Mouse (Mus musculus) MEL (cell line): ENCODE results near the gene Lztfl1. TPM values are rescaled to one million over a fixed set of nuclear protein-coding genes. Genes with fewer than 3 reads are reported as not detected.

Source experiments
- DNase-seq: peaks from one replicate; pipeline ENCODE4 v3.0.0; 2011; ENCODE audit warnings: low read depth, low spot score
- H3K27ac ChIP-seq: 2 replicates; pipeline ENCODE4 v1.5.1; 2012; ENCODE audit warnings: low read depth, mild to moderate bottlenecking, control low read depth, low read length, moderate library complexity; ENCODE audit not compliant: control insufficient read depth
- H3K27me3 ChIP-seq, 2 experiments: fragments of 150-350 bp in 1 of 2; sonication (generic) in 1 of 2; 2 replicates each; pipeline ENCODE4 v1.6.1; 2012; ENCODE audit warnings: low read length in 2 of 2, mild to moderate bottlenecking in 2 of 2, improper control_type of control experiment in 1 of 2, moderate library complexity in 1 of 2; ENCODE audit not compliant: insufficient read depth in 2 of 2, control insufficient read depth in 1 of 2
- H3K36me3 ChIP-seq, 2 experiments: 2 replicates each; pipeline ENCODE4 v1.6.1; 2012 to 2014; ENCODE audit warnings: low read length in 2 of 2, improper control_type of control experiment in 1 of 2, inconsistent platforms in 1 of 2, mild to moderate bottlenecking in 1 of 2; ENCODE audit not compliant: insufficient read depth in 2 of 2, control insufficient read depth in 1 of 2
- H3K4me1 ChIP-seq, 2 experiments: fragments of 150-350 bp in 1 of 2; sonication (generic) in 1 of 2; 2 replicates each; pipeline ENCODE4 v1.6.1; 2012; ENCODE audit warnings: low read length in 2 of 2, improper control_type of control experiment in 1 of 2, mild to moderate bottlenecking in 1 of 2; ENCODE audit not compliant: insufficient read depth in 2 of 2, control insufficient read depth in 1 of 2
- H3K4me3 ChIP-seq, 2 experiments: fragments of 150-350 bp in 1 of 2; sonication (generic) in 1 of 2; 2 replicates each; pipeline ENCODE4 v1.5.1; 2012; ENCODE audit warnings: low read depth in 2 of 2, low read length in 2 of 2, mild to moderate bottlenecking in 2 of 2, moderate library complexity in 2 of 2, control low read depth in 1 of 2, improper control_type of control experiment in 1 of 2; ENCODE audit not compliant: control insufficient read depth in 1 of 2, insufficient read depth in 1 of 2
- H3K79me2 ChIP-seq: 2 replicates; pipeline ENCODE4 v1.6.1; 2012; ENCODE audit warnings: mild to moderate bottlenecking, low read length, moderate library complexity; ENCODE audit not compliant: control insufficient read depth, poor library complexity, insufficient read depth
- H3K9ac ChIP-seq: 2 replicates; pipeline ENCODE4 v1.6.1; 2012; ENCODE audit warnings: low read depth, mild to moderate bottlenecking, control low read depth, low read length, moderate library complexity; ENCODE audit not compliant: control insufficient read depth, poor library complexity, severe bottlenecking
- H3K9me3 ChIP-seq: fragments of 150-350 bp; sonication (generic); replicated peaks from 2 replicates; pipeline ENCODE4 v1.6.1; 2012; ENCODE audit warnings: mild to moderate bottlenecking, low read length, improper control_type of control experiment, moderate library complexity; ENCODE audit not compliant: insufficient read depth
- BHLHE40 ChIP-seq: IDR thresholded peaks from 2 replicates; pipeline ENCODE4 v1.6.1; 2012; ENCODE audit warnings: low read depth, mild to moderate bottlenecking, inconsistent platforms, low read length, improper control_type of control experiment, borderline replicate concordance
- CHD1 ChIP-seq: IDR thresholded peaks from 2 replicates; pipeline ENCODE4 v1.6.1; 2012; ENCODE audit warnings: low read depth, mild to moderate bottlenecking, inconsistent platforms, low read length, improper control_type of control experiment
- CHD2 ChIP-seq: IDR thresholded peaks from 2 replicates; pipeline ENCODE4 v1.6.1; 2011; ENCODE audit warnings: low read length, improper control_type of control experiment
- ELF1 ChIP-seq: IDR thresholded peaks from 2 replicates; pipeline ENCODE4 v1.6.1; 2014; ENCODE audit warnings: low read depth, mild to moderate bottlenecking, inconsistent platforms, low read length, improper control_type of control experiment, moderate library complexity
- ETS1 ChIP-seq: IDR thresholded peaks from 2 replicates; pipeline ENCODE4 v1.6.1; 2012; ENCODE audit warnings: low read depth, mild to moderate bottlenecking, inconsistent platforms, low read length, improper control_type of control experiment, moderate library complexity
- GABPA ChIP-seq: IDR thresholded peaks from 2 replicates; pipeline ENCODE4 v1.6.1; 2012; ENCODE audit warnings: low read depth, mild to moderate bottlenecking, inconsistent platforms, low read length, improper control_type of control experiment, moderate library complexity
- MAX ChIP-seq: IDR thresholded peaks from 2 replicates; pipeline ENCODE4 v1.6.1; 2011; ENCODE audit warnings: low read length, improper control_type of control experiment
- MXI1 ChIP-seq: IDR thresholded peaks from 2 replicates; pipeline ENCODE4 v1.6.1; 2011; ENCODE audit warnings: mild to moderate bottlenecking, low read depth, low read length, improper control_type of control experiment
- MYC ChIP-seq: IDR thresholded peaks from 2 replicates; pipeline ENCODE4 v1.6.1; 2011; ENCODE audit warnings: low read depth, mild to moderate bottlenecking, low read length, improper control_type of control experiment, moderate library complexity
- NELFE ChIP-seq: IDR thresholded peaks from 2 replicates; pipeline ENCODE4 v1.6.1; 2011; ENCODE audit warnings: low read depth, low read length, improper control_type of control experiment
- NRF1 ChIP-seq: IDR thresholded peaks from 2 replicates; pipeline ENCODE4 v1.6.1; 2014; ENCODE audit warnings: low read depth, mild to moderate bottlenecking, inconsistent platforms, low read length, improper control_type of control experiment, moderate library complexity; ENCODE audit not compliant: poor library complexity, insufficient read depth, severe bottlenecking
- POLR2A ChIP-seq, 2 experiments: IDR thresholded peaks; 2 replicates each; pipeline ENCODE4 v1.6.1; 2011 to 2012; ENCODE audit warnings: low read length in 2 of 2, mild to moderate bottlenecking in 2 of 2, control low read depth in 1 of 2, improper control_type of control experiment in 1 of 2, low read depth in 1 of 2, moderate library complexity in 1 of 2; ENCODE audit not compliant: control insufficient read depth in 1 of 2, insufficient read depth in 1 of 2, poor library complexity in 1 of 2
- RAD21 ChIP-seq: IDR thresholded peaks from 2 replicates; pipeline ENCODE4 v1.6.1; 2011; ENCODE audit warnings: mild to moderate bottlenecking, low read depth, low read length, improper control_type of control experiment
- TAL1 ChIP-seq: IDR thresholded peaks from 2 replicates; pipeline ENCODE4 v1.6.1; 2012; ENCODE audit warnings: mild to moderate bottlenecking, inconsistent platforms, low read length, moderate library complexity, mixed read lengths
- TCF12 ChIP-seq: IDR thresholded peaks from 2 replicates; pipeline ENCODE4 v1.6.1; 2014; ENCODE audit warnings: low read depth, mild to moderate bottlenecking, inconsistent platforms, low read length, improper control_type of control experiment, moderate library complexity
- USF2 ChIP-seq, 2 experiments: IDR thresholded peaks; 2 replicates each; pipeline ENCODE4 v1.6.1; 2011 to 2012; ENCODE audit warnings: improper control_type of control experiment in 2 of 2, low read length in 2 of 2, borderline replicate concordance in 1 of 2, inconsistent platforms in 1 of 2, low read depth in 1 of 2, mild to moderate bottlenecking in 1 of 2; ENCODE audit not compliant: insufficient read depth in 1 of 2
- ZKSCAN1 ChIP-seq: IDR thresholded peaks from 2 replicates; pipeline ENCODE4 v1.6.1; 2012; ENCODE audit warnings: low read depth, mild to moderate bottlenecking, inconsistent platforms, low read length, improper control_type of control experiment, moderate library complexity
- ZMIZ1 ChIP-seq: IDR thresholded peaks from 2 replicates; pipeline ENCODE4 v1.6.1; 2012; ENCODE audit warnings: low read depth, mild to moderate bottlenecking, inconsistent platforms, low read length, improper control_type of control experiment, moderate library complexity
- polyA plus RNA-seq, 2 experiments: library from polyadenylated mRNA; stranded (reverse) in 1 of 2; unstranded in 1 of 2; fragments of >175 nt in 1 of 2; fragments of >200 nt in 1 of 2; gene quantifications; 2 replicates each; pipeline versions ENCODE4 v1.2.1 to v1.2.4; 2012; ENCODE audit warnings: low replicate concordance in 2 of 2, low read depth in 1 of 2; ENCODE audit not compliant: insufficient read length in 2 of 2, insufficient read depth in 1 of 2, missing spikeins in 1 of 2
- total RNA-seq: library from RNA; depleted of rRNA; stranded (reverse); fragments of 300-350 nt; gene quantifications from 2 replicates; pipeline ENCODE4 v1.2.3, GENCODE M21; 2012

Gene Lztfl1
- total and polyA plus RNA-seq, 3 experiments, result 17.1 to 408 (median 18.1) TPM

GRCm38 (mm10) chr9:123731271-123731670, 13.8 kb upstream of the Lztfl1 start:
- Histone ChIP-seq H3K79me2 (no peaks in the 10 kb centered on the region), H3K27ac (no peak overlapping the region), H3K4me3 (no peak overlapping the region), H3K36me3 (no peaks in the 10 kb centered on the region), H3K9ac (no peak overlapping the region), H3K27me3 (peaks cover 1 to 2% of the 10 kb centered on the region in 2 experiments; a peak in 3 of 4 replicates), H3K4me1 (no peaks in the 10 kb centered on the region), H3K9me3 (no peaks in the 10 kb centered on the region)
- TF ChIP-seq GABPA (no peak), MYC (no peak), ZMIZ1 (no peak), RAD21 (no peak), MAX (no peak), NRF1 (no peak), POLR2A (IDR thresholded peaks at IDR 0.05; ENCODE audit: control insufficient read depth in 1 of 2, insufficient read depth in 1 of 2, low read depth in 1 of 2, low read length in 2 of 2, poor library complexity in 1 of 2) (no peak), ELF1 (no peak)
- no peak for DNase-seq

DNA sequence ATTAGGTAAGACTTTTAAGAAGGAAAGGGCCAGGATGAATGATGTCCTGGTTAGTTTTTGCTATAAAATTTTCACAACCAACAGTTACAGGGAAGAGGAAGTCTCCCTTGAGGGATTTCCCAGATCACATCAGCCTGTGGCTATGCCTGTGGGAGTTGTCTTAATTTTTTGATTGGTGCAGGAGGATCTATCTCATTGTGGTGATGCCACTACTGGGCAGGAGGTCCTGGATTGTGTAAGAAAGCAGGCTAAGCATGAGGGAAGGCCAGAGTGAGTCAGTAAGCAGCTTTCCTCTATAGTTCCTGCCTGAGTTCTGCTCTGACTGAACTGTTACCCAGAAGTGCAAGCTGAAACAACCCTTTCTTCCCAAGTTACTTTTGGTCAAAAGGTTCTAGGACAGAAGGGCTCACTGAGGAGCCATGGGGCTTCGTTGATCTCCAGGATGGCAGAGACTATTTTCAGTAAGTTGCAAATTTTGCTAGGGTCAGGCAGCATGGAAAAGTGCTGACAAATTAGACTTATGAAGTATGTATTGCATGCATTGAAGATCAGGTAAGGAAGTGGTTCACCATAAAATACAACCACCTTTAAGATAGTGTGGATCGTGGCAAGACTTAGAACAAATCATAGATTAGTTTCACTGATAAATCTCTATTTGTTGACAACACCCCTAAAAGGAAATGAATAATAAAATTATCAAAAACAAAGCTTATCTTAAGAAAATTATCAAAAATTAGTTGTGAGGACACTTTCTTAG, 5.4 kb upstream of the Lztfl1 start:
- no peak overlapping the region for H3K27ac ChIP-seq
- no peaks in the 10 kb centered on the region for H3K79me2 ChIP-seq
- H3K4me1 ChIP-seq, result peaks cover 5 to 10% of the 10 kb centered on the region in 2 experiments

GRCm38 (mm10) chr9:123716301-123716700, 1.2 kb downstream of the Lztfl1 start:
- Histone ChIP-seq H3K79me2 (no peaks in the 10 kb centered on the region), H3K4me1 (peaks cover 3 to 8% of the 10 kb centered on the region in 2 experiments; a peak in 3 of 4 replicates), H3K36me3 (peaks cover 0 to 8% of the 10 kb centered on the region in 2 experiments; a peak in 3 of 4 replicates), H3K27ac (no peak overlapping the region), H3K9ac (no peak overlapping the region), H3K9me3 (no peaks in the 10 kb centered on the region), H3K4me3 (peak overlapping the region in 1 of 2 experiments; percentile 80; a peak in 1 of 4 replicates), H3K27me3 (no peaks in the 10 kb centered on the region)
- TF ChIP-seq USF2 (IDR thresholded peaks at IDR 0.05; ENCODE audit: borderline replicate concordance in 1 of 2, insufficient read depth in 1 of 2, low read depth in 1 of 2, low read length in 2 of 2) (no peak), BHLHE40 (no peak), MYC (no peak), CHD2 (no peak), CHD1 (no peak), MXI1 (no peak), NELFE (no peak), TAL1 (no peak), ELF1 (no peak), ETS1 (no peak), TCF12 (no peak)
- DNase-seq, result peak; percentile 23

More for the DNA sequence above, 5.4 kb upstream of the Lztfl1 start:
- DNase-seq, result peak; percentile 28
- no peak overlapping the region for H3K4me3 ChIP-seq
- H3K9ac ChIP-seq, result no peak overlapping the region
- H3K36me3 ChIP-seq, result peaks cover 0 to 13% of the 10 kb centered on the region in 2 experiments; a peak in 2 of 4 replicates
- no peak for TF ChIP-seq ZKSCAN1
- H3K9me3 ChIP-seq, result no peaks in the 10 kb centered on the region
- H3K27me3 ChIP-seq, result peaks cover 2% of the 10 kb centered on the region in 2 experiments; a peak in 3 of 4 replicates
